Mouse (Mus musculus) cerebellum, adult 11 months (tissue): ENCODE results near the gene Arhgef7.

Experiments
- DNase-seq: peaks from one replicate; pipeline ENCODE4 v3.0.0; 2022

Arhgef7 gene

GRCm38 (mm10) chr8:11770001-11770400 lies 42.5 kb downstream of the Arhgef7 start:
- peak; percentile 94 for DNase-seq

- peak; percentile 44 for DNase-seq
These were observed 43.1 kb downstream of the Arhgef7 start for GRCm38 (mm10) chr8:11770521-11771080.

DNA sequence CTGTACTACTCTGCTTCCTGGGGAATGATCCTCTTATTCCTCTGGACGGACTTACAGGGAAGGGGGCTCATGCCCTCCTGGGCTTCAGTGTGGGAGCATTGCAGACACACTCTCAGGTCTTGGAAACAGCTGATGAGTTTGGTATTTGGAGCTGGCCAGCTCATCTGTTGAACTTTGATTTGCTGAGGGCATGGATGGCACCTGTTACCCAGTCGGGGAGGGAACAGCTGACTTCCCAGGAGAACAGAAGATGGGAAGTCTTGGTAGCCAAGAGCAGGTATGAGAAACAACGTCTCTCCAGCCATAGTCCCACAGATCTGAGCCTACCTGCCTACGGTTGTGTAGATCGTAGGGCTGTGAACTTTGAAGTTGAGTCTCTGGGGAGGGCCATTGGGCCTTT lies 44.1 kb downstream of the Arhgef7 start:
- no peak for DNase-seq

- peak; percentile 15 for DNase-seq
These were observed 46.9 kb downstream of the Arhgef7 start for GRCm38 (mm10) chr8:11774195-11775076.

DNA sequence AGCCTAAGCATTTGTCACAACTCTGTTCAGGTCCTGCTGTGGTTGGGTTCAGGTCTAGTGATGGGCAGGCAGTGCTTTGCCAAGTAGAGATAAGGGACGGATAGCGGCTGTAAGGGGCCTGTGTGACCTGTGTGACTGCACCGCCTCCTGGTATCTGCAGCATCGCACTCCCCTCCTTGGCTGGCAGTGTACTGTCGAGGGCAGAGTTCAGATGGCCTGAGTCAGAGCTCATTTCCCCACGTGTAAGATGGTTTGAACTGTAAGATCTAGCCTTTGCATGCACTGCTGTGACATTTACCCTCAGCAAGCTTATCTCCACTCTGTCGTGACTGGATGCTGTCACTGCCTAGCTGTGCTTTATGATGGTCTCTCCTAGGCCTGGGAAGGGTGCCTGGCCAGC lies 48.4 kb downstream of the Arhgef7 start:
- DNase-seq, result no peak

GRCm38 (mm10) chr8:11776451-11777180 lies 49.1 kb downstream of the Arhgef7 start:
- DNase-seq, result no peak

DNA sequence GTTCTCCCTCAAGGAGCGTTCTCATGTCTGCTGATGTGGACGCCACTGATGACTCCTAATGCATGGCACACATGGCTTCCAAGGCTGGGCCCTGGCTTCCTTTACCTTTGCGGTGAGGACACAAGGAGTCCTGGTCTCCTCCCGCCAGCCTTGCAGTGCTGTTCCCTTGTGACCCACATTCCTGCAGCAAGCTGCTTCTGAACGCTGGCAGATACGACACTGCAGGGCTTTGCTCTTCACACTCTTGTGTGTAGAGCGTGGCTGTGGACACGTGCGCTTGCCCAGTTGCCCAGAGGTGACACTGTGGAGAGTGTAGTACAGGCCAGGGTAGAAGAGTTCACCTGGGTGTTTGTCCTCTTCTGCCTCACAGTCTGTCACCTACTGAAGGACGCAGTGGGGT lies 49.7 kb downstream of the Arhgef7 start:
- no peak for DNase-seq

DNA sequence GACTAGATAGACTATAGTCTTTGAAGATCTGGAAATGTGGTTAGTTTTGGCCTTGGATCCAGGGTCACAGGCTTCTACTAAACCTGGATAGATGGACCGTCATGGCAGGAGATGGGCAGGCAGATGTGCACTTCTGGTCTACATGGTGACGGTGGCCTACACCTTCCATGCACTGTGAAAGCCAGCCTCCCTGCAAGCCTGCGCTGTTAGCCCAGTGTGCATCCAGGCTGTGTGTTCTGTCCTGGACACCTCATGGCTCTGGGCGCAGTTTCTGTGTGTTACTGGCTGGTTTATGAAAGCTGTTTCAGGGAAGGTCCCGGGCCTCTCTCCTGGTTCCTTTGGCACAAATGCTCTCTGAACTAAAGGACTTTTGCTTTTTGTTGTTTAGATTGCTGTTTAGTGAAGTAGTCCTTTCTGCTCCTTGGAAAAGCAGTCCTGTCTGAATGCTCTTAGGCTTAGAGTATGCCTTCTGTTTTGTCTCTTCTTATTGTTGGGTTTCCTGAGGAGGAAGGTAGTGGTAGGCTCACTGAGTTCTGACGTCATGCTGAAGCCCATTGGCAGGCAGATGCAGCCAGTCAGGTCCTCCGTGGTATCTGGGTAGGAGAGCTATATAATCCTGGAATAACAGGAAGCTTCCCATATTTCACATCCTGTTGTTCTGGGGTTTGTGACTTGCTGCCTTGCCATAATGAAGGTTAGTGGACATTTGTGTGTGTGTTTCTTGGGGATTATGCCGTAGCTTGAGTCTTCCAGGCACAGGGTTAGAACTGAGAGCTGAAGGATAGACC lies 51.3 kb downstream of the Arhgef7 start:
- DNase-seq, result no peak

GRCm38 (mm10) chr8:11779844-11780634 lies 52.5 kb downstream of the Arhgef7 start:
- peak; percentile 84 for DNase-seq

DNA sequence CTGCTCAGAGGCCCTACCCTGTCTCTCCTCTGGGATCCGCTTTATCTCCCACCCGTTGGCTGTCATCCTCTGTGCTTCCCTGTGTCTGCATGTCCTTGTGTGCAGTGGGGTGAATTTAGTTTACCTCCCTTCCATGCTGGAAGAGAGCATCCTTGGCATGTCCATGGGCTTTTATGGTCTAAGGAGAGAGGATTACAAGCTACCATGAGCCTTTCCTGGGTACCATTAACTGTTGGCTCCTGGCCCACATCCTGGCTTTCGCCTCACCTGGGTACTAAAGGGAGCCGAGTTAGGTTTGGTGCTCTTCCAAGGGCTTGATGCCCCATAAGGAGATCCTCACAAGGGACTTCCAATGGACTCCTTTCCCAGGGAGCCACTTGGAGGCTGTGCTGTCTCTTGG lies 53.1 kb downstream of the Arhgef7 start:
- peak; percentile 62 for DNase-seq

- no peak for DNase-seq
These were observed 55.1 kb downstream of the Arhgef7 start for GRCm38 (mm10) chr8:11782607-11783006.

DNA sequence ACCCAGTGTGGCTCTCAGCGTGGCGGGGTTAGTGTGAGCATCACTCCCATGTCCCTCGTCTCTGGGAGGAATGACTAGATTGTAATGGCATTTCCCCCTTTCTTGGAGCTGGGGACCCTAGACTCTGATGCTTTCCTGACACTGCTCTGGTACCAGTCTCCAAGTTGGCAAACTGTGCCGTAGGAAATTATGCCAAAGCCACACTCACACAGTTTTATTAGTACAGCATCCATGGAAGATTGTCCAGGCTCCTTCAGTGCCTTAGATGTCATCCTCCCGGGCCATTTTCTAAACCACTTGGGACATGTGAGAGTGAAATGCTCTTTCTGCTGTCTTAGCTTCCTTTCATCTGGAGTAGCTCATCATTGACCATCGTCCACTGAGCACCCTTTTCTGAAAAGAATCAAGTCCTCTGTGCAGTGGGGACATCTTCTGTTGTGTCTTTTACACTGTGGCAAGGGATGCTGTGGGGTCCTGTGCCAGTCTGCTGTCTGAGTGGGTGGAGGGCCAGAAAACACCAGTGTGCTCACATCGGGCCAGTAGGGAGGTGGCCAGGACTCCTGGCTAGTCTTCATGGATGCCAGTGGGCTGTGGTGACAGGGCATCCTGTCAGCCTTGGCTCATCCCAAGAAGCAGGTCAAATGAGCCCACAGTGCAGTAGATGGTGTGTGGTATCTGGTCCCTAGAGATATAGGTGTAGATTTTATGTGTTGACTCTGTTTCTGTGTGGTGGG lies 56.5 kb downstream of the Arhgef7 start:
- no peak for DNase-seq

GRCm38 (mm10) chr8:11785121-11785520 lies 57.6 kb downstream of the Arhgef7 start:
- peak; percentile 67 for DNase-seq

GRCm38 (mm10) chr8:11785539-11786046 lies 58.1 kb downstream of the Arhgef7 start:
- no peak for DNase-seq

DNA sequence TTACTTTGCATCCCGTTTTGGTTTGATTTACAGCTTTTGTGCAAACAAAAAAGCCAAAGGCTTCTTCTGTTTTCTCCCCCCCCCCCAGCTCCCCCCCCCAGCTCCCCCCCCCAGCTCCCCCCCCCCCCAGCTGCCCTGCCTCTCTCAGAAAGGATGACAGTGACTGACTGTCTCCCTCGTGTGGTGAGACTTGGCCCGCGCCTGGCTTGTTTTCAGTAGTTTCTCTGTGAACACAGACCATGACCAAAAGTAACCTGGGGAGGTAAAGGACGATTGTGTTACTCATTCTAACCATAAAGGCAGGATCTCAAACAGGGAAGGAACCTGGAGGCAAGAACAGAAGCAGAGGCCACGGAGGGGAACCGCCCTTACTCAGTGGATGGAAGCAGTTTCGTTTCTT lies 60.7 kb downstream of the Arhgef7 start:
- DNase-seq, result peak; percentile 77

DNA sequence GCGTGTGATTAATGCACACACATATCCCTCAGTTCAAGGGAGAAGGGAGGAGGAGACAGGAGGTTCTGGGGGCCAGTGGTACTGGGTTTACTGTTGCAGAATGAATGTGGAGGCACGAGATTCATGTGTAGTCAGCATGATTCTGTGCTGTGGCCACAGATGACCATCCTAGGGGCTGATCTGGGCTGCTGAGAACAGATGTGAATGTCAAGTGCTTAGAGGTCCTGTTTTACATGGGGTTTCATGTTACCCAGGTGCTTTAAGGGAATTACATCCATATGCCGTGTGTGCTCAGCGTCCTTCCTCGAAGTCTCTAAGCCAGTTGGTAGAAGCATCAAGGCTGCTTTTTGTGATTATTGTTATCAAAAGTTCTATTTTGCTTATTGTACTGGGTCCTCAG lies 61.6 kb downstream of the Arhgef7 start:
- DNase-seq, result no peak

GRCm38 (mm10) chr8:11794956-11795355 lies 67.4 kb downstream of the Arhgef7 start:
- DNase-seq, result peak; percentile 75

DNA sequence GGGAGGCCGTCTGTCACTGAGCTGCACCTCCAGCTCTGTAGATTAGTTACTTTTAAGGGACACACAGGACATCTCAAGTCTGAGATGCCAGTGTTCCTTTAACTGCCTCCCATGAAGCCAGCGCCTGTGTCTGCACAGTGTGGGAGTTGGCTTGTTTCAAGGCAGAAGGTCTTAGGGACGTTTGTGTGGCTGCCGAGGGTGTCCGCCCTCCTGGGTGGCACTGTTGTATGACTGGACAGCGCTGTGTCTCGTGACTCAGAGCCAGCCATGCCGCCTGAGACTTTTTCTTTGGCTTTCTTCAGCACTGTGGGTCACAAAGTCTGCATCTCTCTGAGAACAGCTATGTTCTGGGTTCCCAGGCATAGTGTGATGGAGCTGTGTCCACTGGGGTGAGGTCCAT lies 69.6 kb downstream of the Arhgef7 start:
- no peak for DNase-seq

DNA sequence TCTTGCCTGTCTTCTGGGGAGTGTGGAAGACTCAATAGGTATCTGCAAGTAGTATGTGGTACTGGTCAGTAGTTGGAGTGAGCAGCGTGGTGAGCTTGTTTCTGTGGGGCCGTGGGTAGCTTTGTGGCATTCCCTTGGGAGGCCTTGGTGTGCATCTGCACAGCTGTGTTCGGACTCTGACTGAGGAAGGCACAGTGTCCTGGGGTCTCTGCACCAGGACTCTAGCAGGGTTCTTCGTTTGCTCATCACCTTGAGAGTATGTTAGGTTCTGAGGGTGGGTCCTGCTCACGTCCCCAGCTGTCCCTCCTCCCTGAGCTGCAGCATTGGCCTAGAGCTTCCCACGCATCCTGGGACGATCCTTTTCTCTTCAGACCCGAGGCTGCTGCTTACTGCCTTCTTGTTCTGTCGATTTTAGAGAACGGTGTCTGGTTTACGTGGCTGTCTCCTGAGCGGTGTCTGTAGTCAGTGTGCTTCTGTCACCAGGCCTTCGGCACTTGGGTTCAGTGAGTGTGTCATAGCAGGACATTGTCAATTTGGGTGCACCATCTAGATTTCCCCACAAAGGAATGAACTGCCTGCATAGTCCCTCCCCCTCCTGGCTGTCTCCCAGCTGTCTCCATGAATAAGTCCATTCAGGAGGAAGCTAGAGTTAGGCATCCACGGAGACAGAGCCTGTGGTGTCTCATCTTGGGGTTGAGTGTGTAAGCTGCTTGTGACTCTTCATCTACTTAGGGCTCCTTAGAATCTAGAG lies 70.4 kb downstream of the Arhgef7 start:
- no peak for DNase-seq

GRCm38 (mm10) chr8:11798480-11798867 lies 71.0 kb downstream of the Arhgef7 start:
- no peak for DNase-seq
